Mouse (Mus musculus) G1E (cell line): ENCODE results near the gene Pop4. TPM values are rescaled to one million over a fixed set of nuclear protein-coding genes. Genes with fewer than 3 reads are reported as not detected.
"Not testable (repeated sequence)": the region's sequence is repeated elsewhere in the genome, so short reads cannot be mapped to it uniquely, and the experiment has no call there.

Experiments used
- ATAC-seq: 2 replicates; pipeline ENCODE4 v1.8.0; 2016; ENCODE audit warnings: mild to moderate bottlenecking; ENCODE audit not compliant: insufficient number of reproducible peaks, poor library complexity, low FRiP score, severe bottlenecking; ENCODE audit errors: extremely low read depth
- DNase-seq: peaks from one replicate; pipeline ENCODE4 v3.0.0; 2012; ENCODE audit warnings: low spot score
- H3K27me3 ChIP-seq: 2 replicates; pipeline ENCODE4 v1.6.1; 2012; ENCODE audit warnings: mild to moderate bottlenecking, low read length, inconsistent platforms; ENCODE audit not compliant: insufficient read depth
- H3K36me3 ChIP-seq: replicated peaks from 2 replicates; pipeline ENCODE3; 2012; ENCODE audit warnings: mild to moderate bottlenecking, inconsistent platforms
- H3K4me1 ChIP-seq: 2 replicates; pipeline ENCODE4 v1.6.1; 2012; ENCODE audit warnings: low read depth, low read length, inconsistent platforms, mixed read lengths; ENCODE audit not compliant: insufficient read depth
- H3K4me3 ChIP-seq: 2 replicates; pipeline ENCODE4 v1.5.1; 2012; ENCODE audit warnings: low read depth, mild to moderate bottlenecking, inconsistent platforms, low read length, moderate library complexity, mixed read lengths
- H3K9me3 ChIP-seq: replicated peaks from 2 replicates; pipeline ENCODE4 v1.6.1; 2012; ENCODE audit warnings: inconsistent platforms
- CTCF ChIP-seq: IDR thresholded peaks from 2 replicates; pipeline ENCODE4 v1.5.1; 2012; ENCODE audit warnings: low read depth, low read length, inconsistent platforms, mixed read lengths
- GATA1 ChIP-seq: IDR thresholded peaks from 2 replicates; pipeline ENCODE4 v1.6.1; 2012; ENCODE audit warnings: borderline replicate concordance, low read length, inconsistent platforms, mixed read lengths
- GATA2 ChIP-seq: IDR thresholded peaks from 2 replicates; pipeline ENCODE4 v1.6.1; 2012; ENCODE audit warnings: low read depth, low read length, inconsistent platforms, borderline replicate concordance
- POLR2AphosphoS5 ChIP-seq: IDR thresholded peaks from 2 replicates; pipeline ENCODE4 v1.6.1; 2012; ENCODE audit warnings: low read depth, low read length, inconsistent platforms; ENCODE audit not compliant: insufficient replicate concordance
- TAL1 ChIP-seq: conservative IDR thresholded peaks from 2 replicates; pipeline ENCODE4 v1.6.1; 2012; ENCODE audit warnings: low read depth, low read length, inconsistent platforms, mixed read lengths
- polyA plus RNA-seq: library from polyadenylated mRNA; stranded (reverse); fragments of >175 nt; gene quantifications from 2 replicates; pipeline ENCODE4 v1.2.3, GENCODE M21; 2012
- total RNA-seq, 2 experiments: library from RNA; stranded (forward) in 1 of 2; stranded (reverse) in 1 of 2; fragments of 200-1000 nt in 1 of 2; fragments of >200 nt in 1 of 2; fragmentation: Nextera tagmentation in 1 of 2; gene quantifications; 2 replicates each; pipeline ENCODE4 v1.2.3; 2014 to 2017

Pop4 gene
- total RNA-seq (2014; fragmentation: Nextera tagmentation) = 53.7 and 54.4 TPM in 2 replicates
- 31.8 and 33.8 TPM in 2 replicates for total RNA-seq (2017)
- polyA plus RNA-seq = 3.3 and 11.8 TPM in 2 replicates

DNA sequence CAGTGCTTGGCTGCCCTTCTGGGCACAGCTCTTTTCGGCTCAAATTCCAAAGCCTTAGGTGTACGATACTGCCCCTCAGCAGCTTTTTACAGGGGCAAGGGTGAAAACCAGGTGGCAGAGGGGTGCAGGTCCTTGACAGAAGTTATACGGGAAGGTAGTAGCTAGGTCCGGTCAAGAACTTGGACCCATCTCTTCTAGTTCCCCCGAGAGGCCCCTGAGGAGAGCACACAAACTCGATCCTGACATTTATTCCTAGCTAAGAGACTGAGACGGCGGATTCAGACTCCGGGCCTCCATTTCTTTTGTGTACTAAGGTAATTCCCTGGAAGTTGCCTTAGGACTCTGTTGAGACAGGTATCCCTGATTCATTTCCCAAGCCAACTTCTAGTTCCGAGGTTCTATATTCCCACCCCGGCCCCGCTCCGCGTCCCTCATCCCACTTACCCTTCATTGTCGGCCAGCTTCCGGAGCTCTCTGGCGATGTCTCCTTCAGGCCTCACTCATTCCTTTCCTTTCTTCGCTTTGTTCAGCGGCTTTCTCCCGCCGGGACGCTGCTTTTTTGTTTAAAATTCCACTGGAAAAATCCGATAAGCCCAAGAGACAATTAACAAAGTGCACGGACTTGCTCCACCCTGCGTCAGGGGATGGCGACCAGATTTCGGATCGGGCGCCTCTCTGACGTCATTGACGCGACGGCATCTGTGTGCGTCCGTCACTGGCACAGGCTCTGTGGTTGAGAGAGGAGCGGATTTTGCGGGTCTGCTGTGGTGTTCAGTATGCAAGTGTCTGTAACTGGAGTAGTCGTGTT, at the start of gene Pop4:
Pop4 (minus strand) TSS at position 721 of the 808 bp plus-strand sequence.
- no peaks in the 10 kb centered on the region for H3K9me3 ChIP-seq
- peaks cover 4% of the 10 kb centered on the region; the same call in 1 of the 2 replicates for H3K4me1 ChIP-seq
- peaks cover 29% of the 10 kb centered on the region for H3K36me3 ChIP-seq
- DNase-seq (peak; percentile 76), ATAC-seq (peak; percentile 92)
- no peaks in the 10 kb centered on the region for H3K27me3 ChIP-seq
- H3K4me3 ChIP-seq = peak within 1 kb of the TSS; percentile 78
- no peak for TF ChIP-seq CTCF
- TF ChIP-seq TAL1 = no peak
- TF ChIP-seq POLR2AphosphoS5 = no peak
- no peak for TF ChIP-seq GATA2
- TF ChIP-seq GATA1 = no peak

GRCm38 (mm10) chr7:38320641-38321040, 49.4 kb upstream of the Pop4 start:
- no peaks in the 10 kb centered on the region for H3K27me3 ChIP-seq
- no peak for TF ChIP-seq CTCF
- no peak for TF ChIP-seq GATA2
- TF ChIP-seq GATA1 = no peak
- TF ChIP-seq TAL1 = no peak
- TF ChIP-seq POLR2AphosphoS5 = no peak
- no peaks in the 10 kb centered on the region for H3K4me1 ChIP-seq
- no peak for DNase-seq
- no peaks in the 10 kb centered on the region for H3K9me3 ChIP-seq
- ATAC-seq = no peak
- no peaks in the 10 kb centered on the region for H3K36me3 ChIP-seq
- H3K4me3 ChIP-seq = no peak overlapping the region

GRCm38 (mm10) chr7:38282192-38282591, 11.0 kb upstream of the Pop4 start:
- H3K36me3 ChIP-seq, H3K27me3 ChIP-seq, DNase-seq, H3K9me3 ChIP-seq, H3K4me3 ChIP-seq, H3K4me1 ChIP-seq, ATAC-seq: not testable (repeated sequence)

GRCm38 (mm10) chr7:38272551-38272950, 1.3 kb upstream of the Pop4 start:
- H3K27me3 ChIP-seq = no peaks in the 10 kb centered on the region
- H3K4me3 ChIP-seq = no peak overlapping the region
- no peaks in the 10 kb centered on the region for H3K9me3 ChIP-seq
- peaks cover 12% of the 10 kb centered on the region for H3K36me3 ChIP-seq
- H3K4me1 ChIP-seq = peaks cover 4% of the 10 kb centered on the region; the same call in 1 of the 2 replicates
- ATAC-seq = no peak
- TF ChIP-seq GATA2 (no peak), GATA1 (no peak), TAL1 (no peak), POLR2AphosphoS5 (no peak), CTCF (no peak)
- DNase-seq = no peak

GRCm38 (mm10) chr7:38271859-38272258, 636 bp upstream of the Pop4 start:
- H3K9me3 ChIP-seq = no peaks in the 10 kb centered on the region
- ATAC-seq = no peak
- TF ChIP-seq TAL1 (no peak), POLR2AphosphoS5 (no peak), GATA2 (no peak), GATA1 (no peak), CTCF (no peak)
- peaks cover 19% of the 10 kb centered on the region for H3K36me3 ChIP-seq
- peaks cover 4% of the 10 kb centered on the region; the same call in 1 of the 2 replicates for H3K4me1 ChIP-seq
- H3K27me3 ChIP-seq = no peaks in the 10 kb centered on the region
- H3K4me3 ChIP-seq = peak overlapping the region; percentile 78
- no peak for DNase-seq

DNA sequence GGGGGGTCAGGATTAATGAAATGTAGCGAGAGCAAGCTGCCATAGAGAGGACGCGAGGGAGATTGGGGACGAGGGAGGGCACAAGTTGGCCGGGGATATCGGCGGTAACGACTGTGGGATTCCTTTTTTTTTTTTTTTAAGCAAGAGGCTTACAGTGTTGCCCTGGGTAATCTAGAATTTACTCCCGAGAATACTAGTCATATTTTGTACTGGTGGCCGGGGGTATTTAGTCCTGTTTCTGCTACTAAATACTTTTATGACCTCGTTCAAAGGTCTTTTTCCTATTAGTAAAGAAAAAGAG, 238 bp upstream of the Pop4 start:
- Histone ChIP-seq H3K4me3 (peak overlapping the region; percentile 78), H3K27me3 (no peaks in the 10 kb centered on the region), H3K9me3 (no peaks in the 10 kb centered on the region), H3K4me1 (peaks cover 4% of the 10 kb centered on the region; the same call in 1 of the 2 replicates), H3K36me3 (peaks cover 23% of the 10 kb centered on the region)
- TF ChIP-seq POLR2AphosphoS5 (no peak), TAL1 (no peak), CTCF (no peak), GATA2 (no peak), GATA1 (no peak)
- DNase-seq = no peak
- ATAC-seq = no peak; the same call in 1 of the 2 replicates
